Mouse (Mus musculus): Measurements from ENCODE around the gene Olfr906. TPM values are rescaled to one million over a fixed set of nuclear protein-coding genes. Genes with fewer than 3 reads are reported as not detected.

Olfr906 gene
- total RNA-seq (2015; ENCODE audit: low replicate concordance) (not detected in 2 replicates), total RNA-seq (2017; ENCODE audit: low replicate concordance) (not detected in 2 replicates)

GRCm38 (mm10) chr9:38486785-38487184, at the start of gene Olfr906:
TSS of gene Olfr906 (plus strand) at chr9:38487085.
- no peak for ATAC-seq (replicated peaks; ENCODE audit: low FRiP score, poor library complexity, severe bottlenecking)

DNA sequence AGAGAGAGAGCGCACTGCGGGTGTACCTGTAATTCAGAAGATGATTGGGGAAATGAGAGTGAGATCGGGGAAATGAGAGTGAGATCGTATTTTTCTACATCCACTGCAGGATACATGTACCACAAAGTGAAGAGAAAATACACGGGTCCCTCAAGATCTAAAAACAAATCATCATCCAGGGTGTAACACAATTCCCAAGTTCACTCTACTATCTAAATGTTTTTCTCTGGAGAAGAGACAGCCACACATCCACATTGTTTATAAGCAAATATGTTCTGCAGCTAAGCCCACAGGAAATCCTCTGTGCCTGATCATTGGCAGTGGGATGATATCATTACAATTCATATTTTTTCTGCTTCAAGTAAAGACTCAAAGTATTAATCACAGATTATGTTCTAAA, 39.5 kb upstream of the Olfr906 start, which contains the start of gene Olfr902:
TSS of gene Olfr902 (plus strand) at position 301 of the 400 bp plus-strand sequence.
- no peak for ATAC-seq (replicated peaks; ENCODE audit: low FRiP score, poor library complexity, severe bottlenecking)

DNA sequence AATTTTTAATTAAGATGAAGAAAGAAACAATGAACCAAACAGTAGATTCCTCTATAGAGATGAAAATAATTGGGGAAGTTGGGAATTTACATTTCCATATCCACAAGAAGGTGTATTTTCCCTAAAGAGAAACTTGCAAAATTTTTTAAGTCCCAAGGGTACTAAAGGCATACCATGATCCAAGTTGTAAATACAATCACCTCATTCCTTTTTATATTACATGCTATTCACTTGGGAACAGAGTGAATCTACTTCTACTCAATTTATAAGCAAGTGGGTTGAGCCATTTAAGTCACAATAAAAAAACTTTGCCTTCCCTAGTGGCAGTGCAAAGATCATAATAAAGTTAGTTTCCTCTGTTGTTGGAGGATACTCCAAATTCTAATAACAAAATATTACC, 24.0 kb upstream of the Olfr906 start, which contains the start of gene Olfr904:
TSS of gene Olfr904 (plus strand) at position 301 of the 400 bp plus-strand sequence.
- ATAC-seq (replicated peaks; ENCODE audit: low FRiP score, poor library complexity, severe bottlenecking) = no peak

GRCm38 (mm10) chr9:38470807-38471206, 16.1 kb upstream of the Olfr906 start, which contains the start of gene Olfr905:
TSS of gene Olfr905 (plus strand) at chr9:38471107.
- ATAC-seq (replicated peaks; ENCODE audit: low FRiP score, poor library complexity, severe bottlenecking) = no peak

DNA sequence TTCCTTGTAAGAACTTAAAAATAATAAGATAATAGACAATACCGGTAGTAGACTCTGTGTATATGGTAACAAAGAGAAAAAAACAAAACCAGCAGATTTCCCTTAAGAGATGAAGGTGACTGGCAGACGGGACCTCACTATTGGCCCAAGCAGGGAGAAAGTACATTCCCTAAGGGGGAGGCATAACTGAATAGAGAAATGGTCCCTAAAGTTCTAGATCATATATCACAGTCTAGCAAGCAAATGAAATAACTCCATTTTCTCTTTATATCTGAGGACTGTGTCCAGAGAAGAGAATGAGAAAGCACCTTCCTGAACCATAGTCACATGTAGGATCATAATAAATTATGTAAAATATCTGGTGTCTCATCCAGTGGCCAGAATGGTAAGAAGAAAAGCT, 8.6 kb downstream of the Olfr906 start, which contains the start of gene Olfr907:
TSS of gene Olfr907 (plus strand) at position 301 of the 400 bp plus-strand sequence.
- ATAC-seq (replicated peaks; ENCODE audit: low FRiP score, poor library complexity, severe bottlenecking) = no peak

DNA sequence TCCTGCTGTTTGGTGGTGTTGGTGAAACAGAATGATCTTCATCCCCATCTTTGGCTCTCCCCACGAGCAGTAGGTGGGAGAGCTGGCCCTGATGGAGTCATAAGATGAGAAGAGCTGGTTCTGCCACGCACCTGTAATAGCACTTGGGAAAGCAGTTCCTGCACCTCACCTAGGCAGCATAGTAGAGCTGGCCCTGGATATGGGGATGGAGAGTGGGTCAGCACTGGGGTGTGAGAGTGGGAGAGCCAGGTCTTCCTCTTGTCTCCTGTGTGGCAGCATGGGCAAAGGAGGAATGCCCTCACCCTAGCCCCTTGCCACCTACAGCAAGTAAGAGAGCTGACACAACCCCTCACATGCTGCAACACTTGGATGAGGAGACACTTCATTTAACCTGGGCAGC, 25.5 kb downstream of the Olfr906 start:
- ATAC-seq (replicated peaks; ENCODE audit: low FRiP score, poor library complexity, severe bottlenecking) = no peak

GRCm38 (mm10) chr9:38521280-38521679, 34.4 kb downstream of the Olfr906 start, which contains the start of gene Olfr911-ps1:
TSS of gene Olfr911-ps1 (plus strand) at chr9:38521580.
- ATAC-seq (replicated peaks; ENCODE audit: low FRiP score, poor library complexity, severe bottlenecking) = no peak

GRCm38 (mm10) chr9:38537549-38537948, 50.7 kb downstream of the Olfr906 start, which contains the start of gene Olfr910:
TSS of gene Olfr910 (plus strand) at chr9:38537849.
- ATAC-seq (replicated peaks; ENCODE audit: low FRiP score, poor library complexity, severe bottlenecking) = no peak

Other genes starting within 250 kb of the Olfr906 start
- gene Olfr143, start 234.3 kb upstream of the Olfr906 start, total RNA-seq (2015; ENCODE audit: low replicate concordance) = not detected in 2 replicates
- not detected in 2 replicates for gene Olfr143, start 234.3 kb upstream of the Olfr906 start, total RNA-seq (2017; ENCODE audit: low replicate concordance)
- not detected in 2 replicates for gene Olfr895, start 219.2 kb upstream of the Olfr906 start, total RNA-seq (2015; ENCODE audit: low replicate concordance)
- gene Olfr895, start 219.2 kb upstream of the Olfr906 start, total RNA-seq (2017; ENCODE audit: low replicate concordance) = not detected in 2 replicates
- gene Olfr896-ps1, start 196.0 kb upstream of the Olfr906 start, total RNA-seq (2015; ENCODE audit: low replicate concordance) = not detected in 2 replicates
- not detected in 2 replicates for gene Olfr896-ps1, start 196.0 kb upstream of the Olfr906 start, total RNA-seq (2017; ENCODE audit: low replicate concordance)
- gene Olfr25, start 158.0 kb upstream of the Olfr906 start, total RNA-seq (2015; ENCODE audit: low replicate concordance) = not detected in 2 replicates
- not detected in 2 replicates for gene Olfr25, start 158.0 kb upstream of the Olfr906 start, total RNA-seq (2017; ENCODE audit: low replicate concordance)
- gene Olfr898, start 138.7 kb upstream of the Olfr906 start, total RNA-seq (2015; ENCODE audit: low replicate concordance) = not detected in 2 replicates
- gene Olfr898, start 138.7 kb upstream of the Olfr906 start, total RNA-seq (2017; ENCODE audit: low replicate concordance) = 0.14 TPM in 1 of 2 replicates, not detected in the other
- not detected in 2 replicates for gene Olfr250, start 120.2 kb upstream of the Olfr906 start, total RNA-seq (2015; ENCODE audit: low replicate concordance)
- gene Olfr250, start 120.2 kb upstream of the Olfr906 start, total RNA-seq (2017; ENCODE audit: low replicate concordance) = not detected in 2 replicates
- not detected in 2 replicates for gene Olfr251, start 110.0 kb upstream of the Olfr906 start, total RNA-seq (2015; ENCODE audit: low replicate concordance)
- not detected in 2 replicates for gene Olfr251, start 110.0 kb upstream of the Olfr906 start, total RNA-seq (2017; ENCODE audit: low replicate concordance)
- gene Olfr147, start 85.4 kb upstream of the Olfr906 start, total RNA-seq (2015; ENCODE audit: low replicate concordance) = not detected in 2 replicates
- gene Olfr147, start 85.4 kb upstream of the Olfr906 start, total RNA-seq (2017; ENCODE audit: low replicate concordance) = not detected in 2 replicates
- gene Olfr901, start 57.6 kb upstream of the Olfr906 start, total RNA-seq (2015; ENCODE audit: low replicate concordance) = not detected in 2 replicates
- gene Olfr901, start 57.6 kb upstream of the Olfr906 start, total RNA-seq (2017; ENCODE audit: low replicate concordance) = not detected in 2 replicates
- gene Olfr902, start 39.4 kb upstream of the Olfr906 start, total RNA-seq (2015; ENCODE audit: low replicate concordance) = not detected in 2 replicates
- not detected in 2 replicates for gene Olfr902, start 39.4 kb upstream of the Olfr906 start, total RNA-seq (2017; ENCODE audit: low replicate concordance)
- not detected in 2 replicates for gene Olfr904, start 23.9 kb upstream of the Olfr906 start, total RNA-seq (2015; ENCODE audit: low replicate concordance)
- not detected in 2 replicates for gene Olfr904, start 23.9 kb upstream of the Olfr906 start, total RNA-seq (2017; ENCODE audit: low replicate concordance)
- not detected in 2 replicates for gene Olfr905, start 16.0 kb upstream of the Olfr906 start, total RNA-seq (2015; ENCODE audit: low replicate concordance)
- not detected in 2 replicates for gene Olfr905, start 16.0 kb upstream of the Olfr906 start, total RNA-seq (2017; ENCODE audit: low replicate concordance)
- gene Olfr907, start 8.7 kb downstream of the Olfr906 start, total RNA-seq (2015; ENCODE audit: low replicate concordance) = not detected in 2 replicates
- not detected in 2 replicates for gene Olfr907, start 8.7 kb downstream of the Olfr906 start, total RNA-seq (2017; ENCODE audit: low replicate concordance)
- gene Olfr911-ps1, start 34.5 kb downstream of the Olfr906 start, total RNA-seq (2015; ENCODE audit: low replicate concordance) = not detected in 2 replicates
- not detected in 2 replicates for gene Olfr911-ps1, start 34.5 kb downstream of the Olfr906 start, total RNA-seq (2017; ENCODE audit: low replicate concordance)
- not detected in 2 replicates for gene Olfr910, start 50.8 kb downstream of the Olfr906 start, total RNA-seq (2015; ENCODE audit: low replicate concordance)
- not detected in 2 replicates for gene Olfr910, start 50.8 kb downstream of the Olfr906 start, total RNA-seq (2017; ENCODE audit: low replicate concordance)
- not detected in 2 replicates for gene Olfr912, start 93.1 kb downstream of the Olfr906 start, total RNA-seq (2015; ENCODE audit: low replicate concordance)
- not detected in 2 replicates for gene Olfr912, start 93.1 kb downstream of the Olfr906 start, total RNA-seq (2017; ENCODE audit: low replicate concordance)
- gene Olfr913, start 105.7 kb downstream of the Olfr906 start, total RNA-seq (2015; ENCODE audit: low replicate concordance) = not detected in 2 replicates
- not detected in 2 replicates for gene Olfr913, start 105.7 kb downstream of the Olfr906 start, total RNA-seq (2017; ENCODE audit: low replicate concordance)
- gene Olfr914, start 118.0 kb downstream of the Olfr906 start, total RNA-seq (2015; ENCODE audit: low replicate concordance) = not detected in 2 replicates
- not detected in 2 replicates for gene Olfr914, start 118.0 kb downstream of the Olfr906 start, total RNA-seq (2017; ENCODE audit: low replicate concordance)
- not detected in 2 replicates for gene Olfr916, start 172.8 kb downstream of the Olfr906 start, total RNA-seq (2015; ENCODE audit: low replicate concordance)
- gene Olfr916, start 172.8 kb downstream of the Olfr906 start, total RNA-seq (2017; ENCODE audit: low replicate concordance) = not detected in 2 replicates
- gene Olfr917, start 178.8 kb downstream of the Olfr906 start, total RNA-seq (2015; ENCODE audit: low replicate concordance) = not detected in 2 replicates
- not detected in 2 replicates for gene Olfr917, start 178.8 kb downstream of the Olfr906 start, total RNA-seq (2017; ENCODE audit: low replicate concordance)
- gene Olfr918, start 187.5 kb downstream of the Olfr906 start, total RNA-seq (2015; ENCODE audit: low replicate concordance) = not detected in 2 replicates
- not detected in 2 replicates for gene Olfr918, start 187.5 kb downstream of the Olfr906 start, total RNA-seq (2017; ENCODE audit: low replicate concordance)
- not detected in 2 replicates for gene Olfr919, start 216.6 kb downstream of the Olfr906 start, total RNA-seq (2015; ENCODE audit: low replicate concordance)
- not detected in 2 replicates for gene Olfr919, start 216.6 kb downstream of the Olfr906 start, total RNA-seq (2017; ENCODE audit: low replicate concordance)
- 24.4 and 37.2 TPM in 2 replicates for gene Vwa5a, start 231.2 kb downstream of the Olfr906 start, total RNA-seq (2015; ENCODE audit: low replicate concordance)
- 38.8 and 52.7 TPM in 2 replicates for gene Vwa5a, start 231.2 kb downstream of the Olfr906 start, total RNA-seq (2017; ENCODE audit: low replicate concordance)